Mouse (Mus musculus) MEL (cell line): ENCODE measurements around the gene Mt1. TPM values are rescaled to one million over a fixed set of nuclear protein-coding genes. Genes with fewer than 3 reads are reported as not detected.

Experiments used
- DNase-seq: peaks from one replicate; pipeline ENCODE4 v3.0.0; 2011; ENCODE audit warnings: low read depth, low spot score
- H3K27ac ChIP-seq: 2 replicates; pipeline ENCODE4 v1.5.1; 2012; ENCODE audit warnings: low read depth, mild to moderate bottlenecking, control low read depth, low read length, moderate library complexity; ENCODE audit not compliant: control insufficient read depth
- H3K27me3 ChIP-seq, 2 experiments: fragments of 150-350 bp in 1 of 2; sonication (generic) in 1 of 2; 2 replicates each; pipeline ENCODE4 v1.6.1; 2012; ENCODE audit warnings: low read length in 2 of 2, mild to moderate bottlenecking in 2 of 2, improper control_type of control experiment in 1 of 2, moderate library complexity in 1 of 2; ENCODE audit not compliant: insufficient read depth in 2 of 2, control insufficient read depth in 1 of 2
- H3K36me3 ChIP-seq, 2 experiments: 2 replicates each; pipeline ENCODE4 v1.6.1; 2012 to 2014; ENCODE audit warnings: low read length in 2 of 2, improper control_type of control experiment in 1 of 2, inconsistent platforms in 1 of 2, mild to moderate bottlenecking in 1 of 2; ENCODE audit not compliant: insufficient read depth in 2 of 2, control insufficient read depth in 1 of 2
- H3K4me1 ChIP-seq, 2 experiments: fragments of 150-350 bp in 1 of 2; sonication (generic) in 1 of 2; 2 replicates each; pipeline ENCODE4 v1.6.1; 2012; ENCODE audit warnings: low read length in 2 of 2, improper control_type of control experiment in 1 of 2, mild to moderate bottlenecking in 1 of 2; ENCODE audit not compliant: insufficient read depth in 2 of 2, control insufficient read depth in 1 of 2
- H3K4me3 ChIP-seq, 2 experiments: fragments of 150-350 bp in 1 of 2; sonication (generic) in 1 of 2; 2 replicates each; pipeline ENCODE4 v1.5.1; 2012; ENCODE audit warnings: low read depth in 2 of 2, low read length in 2 of 2, mild to moderate bottlenecking in 2 of 2, moderate library complexity in 2 of 2, control low read depth in 1 of 2, improper control_type of control experiment in 1 of 2; ENCODE audit not compliant: control insufficient read depth in 1 of 2, insufficient read depth in 1 of 2
- H3K79me2 ChIP-seq: 2 replicates; pipeline ENCODE4 v1.6.1; 2012; ENCODE audit warnings: mild to moderate bottlenecking, low read length, moderate library complexity; ENCODE audit not compliant: control insufficient read depth, poor library complexity, insufficient read depth
- H3K9ac ChIP-seq: 2 replicates; pipeline ENCODE4 v1.6.1; 2012; ENCODE audit warnings: low read depth, mild to moderate bottlenecking, control low read depth, low read length, moderate library complexity; ENCODE audit not compliant: control insufficient read depth, poor library complexity, severe bottlenecking
- H3K9me3 ChIP-seq: fragments of 150-350 bp; sonication (generic); replicated peaks from 2 replicates; pipeline ENCODE4 v1.6.1; 2012; ENCODE audit warnings: mild to moderate bottlenecking, low read length, improper control_type of control experiment, moderate library complexity; ENCODE audit not compliant: insufficient read depth
- BHLHE40 ChIP-seq: IDR thresholded peaks from 2 replicates; pipeline ENCODE4 v1.6.1; 2012; ENCODE audit warnings: low read depth, mild to moderate bottlenecking, inconsistent platforms, low read length, improper control_type of control experiment, borderline replicate concordance
- CTCF ChIP-seq, 3 experiments: IDR thresholded peaks in 2 of 3; conservative IDR thresholded peaks in 1 of 3; 2 replicates each; pipeline ENCODE4 v1.5.1; 2011 to 2012; ENCODE audit warnings: low read length in 3 of 3, low read depth in 2 of 3, mild to moderate bottlenecking in 2 of 3, improper control_type of control experiment in 1 of 3, inconsistent platforms in 1 of 3, mixed read lengths in 1 of 3, moderate library complexity in 1 of 3; ENCODE audit not compliant: control insufficient read depth in 1 of 3, insufficient read depth in 1 of 3, poor library complexity in 1 of 3, severe bottlenecking in 1 of 3
- E2F4 ChIP-seq: IDR thresholded peaks from 2 replicates; pipeline ENCODE4 v1.6.1; 2011; ENCODE audit warnings: low read depth, low read length, improper control_type of control experiment, borderline replicate concordance
- EP300 ChIP-seq, 2 experiments: IDR thresholded peaks; 2 replicates each; pipeline ENCODE4 v1.6.1; 2011; ENCODE audit warnings: improper control_type of control experiment in 2 of 2, low read length in 2 of 2, low read depth in 1 of 2, mild to moderate bottlenecking in 1 of 2
- ETS1 ChIP-seq: IDR thresholded peaks from 2 replicates; pipeline ENCODE4 v1.6.1; 2012; ENCODE audit warnings: low read depth, mild to moderate bottlenecking, inconsistent platforms, low read length, improper control_type of control experiment, moderate library complexity
- GABPA ChIP-seq: IDR thresholded peaks from 2 replicates; pipeline ENCODE4 v1.6.1; 2012; ENCODE audit warnings: low read depth, mild to moderate bottlenecking, inconsistent platforms, low read length, improper control_type of control experiment, moderate library complexity
- GATA1 ChIP-seq: IDR thresholded peaks from 2 replicates; pipeline ENCODE4 v1.6.1; 2011; ENCODE audit warnings: low read depth, low read length, improper control_type of control experiment
- HCFC1 ChIP-seq: IDR thresholded peaks from 2 replicates; pipeline ENCODE4 v1.6.1; 2012; ENCODE audit warnings: low read depth, mild to moderate bottlenecking, inconsistent platforms, low read length, improper control_type of control experiment, moderate library complexity
- KAT2A ChIP-seq: conservative IDR thresholded peaks from 2 replicates; pipeline ENCODE4 v1.6.1; 2012; ENCODE audit warnings: low read depth, low read length, improper control_type of control experiment, inconsistent platforms
- MAFK ChIP-seq: IDR thresholded peaks from 2 replicates; pipeline ENCODE4 v1.6.1; 2011; ENCODE audit warnings: low read depth, mild to moderate bottlenecking, low read length, improper control_type of control experiment, borderline replicate concordance
- MAX ChIP-seq: IDR thresholded peaks from 2 replicates; pipeline ENCODE4 v1.6.1; 2011; ENCODE audit warnings: low read length, improper control_type of control experiment
- MAZ ChIP-seq: IDR thresholded peaks from 2 replicates; pipeline ENCODE4 v1.6.1; 2012; ENCODE audit warnings: low read depth, mild to moderate bottlenecking, inconsistent platforms, low read length, improper control_type of control experiment
- MEF2A ChIP-seq: IDR thresholded peaks from 2 replicates; pipeline ENCODE4 v1.6.1; 2014; ENCODE audit warnings: low read depth, mild to moderate bottlenecking, inconsistent platforms, low read length, improper control_type of control experiment; ENCODE audit not compliant: poor library complexity, insufficient replicate concordance, severe bottlenecking; ENCODE audit errors: extremely low read depth
- MXI1 ChIP-seq: IDR thresholded peaks from 2 replicates; pipeline ENCODE4 v1.6.1; 2011; ENCODE audit warnings: mild to moderate bottlenecking, low read depth, low read length, improper control_type of control experiment
- MYB ChIP-seq: IDR thresholded peaks from 2 replicates; pipeline ENCODE4 v1.6.1; 2011; ENCODE audit warnings: mild to moderate bottlenecking, low read depth, low read length, improper control_type of control experiment
- NELFE ChIP-seq: IDR thresholded peaks from 2 replicates; pipeline ENCODE4 v1.6.1; 2011; ENCODE audit warnings: low read depth, low read length, improper control_type of control experiment
- POLR2A ChIP-seq, 2 experiments: IDR thresholded peaks; 2 replicates each; pipeline ENCODE4 v1.6.1; 2011 to 2012; ENCODE audit warnings: low read length in 2 of 2, mild to moderate bottlenecking in 2 of 2, control low read depth in 1 of 2, improper control_type of control experiment in 1 of 2, low read depth in 1 of 2, moderate library complexity in 1 of 2; ENCODE audit not compliant: control insufficient read depth in 1 of 2, insufficient read depth in 1 of 2, poor library complexity in 1 of 2
- RAD21 ChIP-seq: IDR thresholded peaks from 2 replicates; pipeline ENCODE4 v1.6.1; 2011; ENCODE audit warnings: mild to moderate bottlenecking, low read depth, low read length, improper control_type of control experiment
- RCOR1 ChIP-seq: IDR thresholded peaks from 2 replicates; pipeline ENCODE4 v1.6.1; 2012; ENCODE audit warnings: low read depth, mild to moderate bottlenecking, inconsistent platforms, low read length, improper control_type of control experiment
- SIN3A ChIP-seq: IDR thresholded peaks from 2 replicates; pipeline ENCODE4 v1.6.1; 2012; ENCODE audit warnings: low read length, improper control_type of control experiment, inconsistent platforms
- SMC3 ChIP-seq: IDR thresholded peaks from 2 replicates; pipeline ENCODE4 v1.6.1; 2011; ENCODE audit warnings: low read depth, low read length, improper control_type of control experiment
- TAL1 ChIP-seq: IDR thresholded peaks from 2 replicates; pipeline ENCODE4 v1.6.1; 2012; ENCODE audit warnings: mild to moderate bottlenecking, inconsistent platforms, low read length, moderate library complexity, mixed read lengths
- TBP ChIP-seq: IDR thresholded peaks from 2 replicates; pipeline ENCODE4 v1.8.0; 2011; ENCODE audit warnings: low read depth, low read length, improper control_type of control experiment
- TCF12 ChIP-seq: IDR thresholded peaks from 2 replicates; pipeline ENCODE4 v1.6.1; 2014; ENCODE audit warnings: low read depth, mild to moderate bottlenecking, inconsistent platforms, low read length, improper control_type of control experiment, moderate library complexity
- USF1 ChIP-seq: IDR thresholded peaks from 2 replicates; pipeline ENCODE4 v1.6.1; 2014; ENCODE audit warnings: low read depth, mild to moderate bottlenecking, inconsistent platforms, low read length, improper control_type of control experiment, moderate library complexity
- USF2 ChIP-seq, 2 experiments: IDR thresholded peaks; 2 replicates each; pipeline ENCODE4 v1.6.1; 2011 to 2012; ENCODE audit warnings: improper control_type of control experiment in 2 of 2, low read length in 2 of 2, borderline replicate concordance in 1 of 2, inconsistent platforms in 1 of 2, low read depth in 1 of 2, mild to moderate bottlenecking in 1 of 2; ENCODE audit not compliant: insufficient read depth in 1 of 2
- ZC3H11A ChIP-seq: IDR thresholded peaks from 2 replicates; pipeline ENCODE4 v1.6.1; 2012; ENCODE audit warnings: low read depth, mild to moderate bottlenecking, inconsistent platforms, low read length, improper control_type of control experiment
- ZMIZ1 ChIP-seq: IDR thresholded peaks from 2 replicates; pipeline ENCODE4 v1.6.1; 2012; ENCODE audit warnings: low read depth, mild to moderate bottlenecking, inconsistent platforms, low read length, improper control_type of control experiment, moderate library complexity
- ZNF384 ChIP-seq: IDR thresholded peaks from 2 replicates; pipeline ENCODE4 v1.6.1; 2012; ENCODE audit warnings: low read depth, mild to moderate bottlenecking, inconsistent platforms, low read length, improper control_type of control experiment
- polyA plus RNA-seq, 2 experiments: library from polyadenylated mRNA; stranded (reverse) in 1 of 2; unstranded in 1 of 2; fragments of >175 nt in 1 of 2; fragments of >200 nt in 1 of 2; gene quantifications; 2 replicates each; pipeline versions ENCODE4 v1.2.1 to v1.2.4; 2012; ENCODE audit warnings: low replicate concordance in 2 of 2, low read depth in 1 of 2; ENCODE audit not compliant: insufficient read length in 2 of 2, insufficient read depth in 1 of 2, missing spikeins in 1 of 2
- total RNA-seq: library from RNA; depleted of rRNA; stranded (reverse); fragments of 300-350 nt; gene quantifications from 2 replicates; pipeline ENCODE4 v1.2.3, GENCODE M21; 2012

Gene Mt1
- total and polyA plus RNA-seq, 3 experiments, result 1,017 to 2,940 (median 1,189) TPM

DNA sequence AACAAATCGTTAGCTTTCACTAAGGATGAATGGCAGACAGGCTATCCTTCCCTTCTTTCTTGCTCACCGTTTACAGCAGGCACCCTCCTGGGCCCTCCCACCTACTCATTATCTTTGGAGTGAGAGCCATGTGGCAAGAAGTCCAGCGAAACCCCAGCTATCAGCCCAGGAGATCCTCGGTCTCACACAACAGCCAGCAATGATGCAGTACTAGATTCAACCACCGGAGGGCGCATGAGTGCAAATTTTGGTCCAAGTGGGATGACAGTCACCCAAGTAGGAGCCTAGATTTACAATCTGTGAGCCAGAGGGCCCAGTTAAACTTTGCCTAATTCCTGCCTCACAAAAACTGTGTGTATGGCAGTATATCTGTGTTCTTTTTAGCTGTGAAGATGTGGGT, 11.6 kb upstream of the Mt1 start:
- Histone ChIP-seq H3K9me3 (no peaks in the 10 kb centered on the region), H3K9ac (peak overlapping the region; percentile 38), H3K27me3 (no peaks in the 10 kb centered on the region), H3K4me1 (peaks cover 11 to 35% of the 10 kb centered on the region in 2 experiments), H3K4me3 (peak overlapping the region; percentile 41 to 50), H3K79me2 (peaks cover 8% of the 10 kb centered on the region; the same call in 1 of the 2 replicates), H3K27ac (no peak overlapping the region), H3K36me3 (peaks cover 0 to 24% of the 10 kb centered on the region in 2 experiments; a peak in 2 of 4 replicates)
- TF ChIP-seq ZC3H11A (peak; percentile 76), RAD21 (peak; percentile 86), MEF2A (no peak), E2F4 (no peak), MAX (no peak), MXI1 (no peak), TBP (no peak), SIN3A (peak; percentile 52; the same call in 1 of the 2 replicates), ZNF384 (peak; percentile 47; the same call in 1 of the 2 replicates), KAT2A (no peak), MYB (no peak), RCOR1 (peak; percentile 78), HCFC1 (no peak), CTCF (IDR thresholded peaks at IDR 0.05 in 2 of 3, conservative IDR thresholded peaks at IDR 0.05 in 1 of 3; ENCODE audit: control insufficient read depth in 1 of 3, insufficient read depth in 1 of 3, low read depth in 2 of 3, low read length in 3 of 3, poor library complexity in 1 of 3, severe bottlenecking in 1 of 3) (peak; percentile 79 to 96 (median 92)), GATA1 (no peak; the same call in 1 of the 2 replicates), TAL1 (no peak), ZMIZ1 (no peak), MAZ (no peak), ETS1 (no peak), MAFK (no peak), SMC3 (peak; percentile 94)
- DNase-seq, result peak; percentile 91

DNA sequence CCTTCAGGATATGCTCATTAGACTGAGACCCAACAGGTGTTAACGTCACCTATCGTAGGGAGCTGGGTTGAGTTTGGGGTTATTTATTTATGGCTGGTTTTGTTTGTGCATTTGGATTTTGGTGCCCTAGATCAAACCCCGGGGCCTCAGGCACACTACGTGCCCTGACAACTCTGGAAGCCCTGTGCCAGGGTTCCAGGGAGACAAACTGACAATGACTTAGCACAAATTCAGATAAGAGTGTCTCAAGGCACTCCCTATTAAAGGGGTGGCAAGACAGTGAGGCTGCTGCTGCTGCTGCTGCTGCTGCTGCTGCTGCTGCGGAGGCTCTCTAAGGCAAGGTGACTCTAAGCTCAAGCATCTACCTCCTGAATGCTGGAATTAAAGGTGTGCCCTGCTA, 9.3 kb upstream of the Mt1 start:
- Histone ChIP-seq H3K27me3 (no peaks in the 10 kb centered on the region), H3K9me3 (no peaks in the 10 kb centered on the region)

More for the DNA sequence above, 9.3 kb upstream of the Mt1 start:
- Histone ChIP-seq H3K4me1 (peaks cover 13 to 39% of the 10 kb centered on the region in 2 experiments), H3K4me3 (peak overlapping the region; percentile 27), H3K79me2 (peaks cover 21% of the 10 kb centered on the region), H3K9ac (peak overlapping the region; percentile 67), H3K27ac (peak overlapping the region; percentile 88), H3K36me3 (peaks cover 0 to 27% of the 10 kb centered on the region in 2 experiments; a peak in 2 of 4 replicates)
- no peak for TF ChIP-seq ZMIZ1
- peak in 1 of 2 experiments; percentile 77; a peak in 2 of 4 replicates for TF ChIP-seq POLR2A (IDR thresholded peaks at IDR 0.05; ENCODE audit: control insufficient read depth in 1 of 2, insufficient read depth in 1 of 2, low read depth in 1 of 2, low read length in 2 of 2, poor library complexity in 1 of 2)
- peak; percentile 85 for TF ChIP-seq TBP
- TF ChIP-seq USF1, result peak; percentile 86
- TF ChIP-seq EP300 (IDR thresholded peaks at IDR 0.05; ENCODE audit: low read depth in 1 of 2, low read length in 2 of 2), result peak; percentile 66 to 87
- TF ChIP-seq GATA1, result peak; percentile 65
- 0 out of 2 replicates have a peak, but pooled peaks have one; percentile 33 for TF ChIP-seq MXI1
- no peak for TF ChIP-seq TAL1
- peak; percentile 52; the same call in 1 of the 2 replicates for TF ChIP-seq RCOR1
- TF ChIP-seq GABPA, result peak; percentile 86
- TF ChIP-seq BHLHE40, result peak; percentile 10; the same call in 1 of the 2 replicates
- TF ChIP-seq TCF12, result peak; percentile 60; the same call in 1 of the 2 replicates
- peak; percentile 60 for TF ChIP-seq NELFE
- TF ChIP-seq USF2 (IDR thresholded peaks at IDR 0.05; ENCODE audit: borderline replicate concordance in 1 of 2, insufficient read depth in 1 of 2, low read depth in 1 of 2, low read length in 2 of 2), result 0 out of 4 replicates have a peak, but pooled peaks of 1 of the 2 experiments have one; percentile 50
- peak; percentile 80 for TF ChIP-seq ETS1
- TF ChIP-seq HCFC1, result no peak
- no peak for TF ChIP-seq E2F4
- peak; percentile 63; the same call in 1 of the 2 replicates for TF ChIP-seq MAFK
- peak; percentile 80 for TF ChIP-seq SIN3A
- peak; percentile 47; the same call in 1 of the 2 replicates for TF ChIP-seq MYB
- peak; percentile 84 for DNase-seq
